Mouse (Mus musculus): ENCODE measurements around the gene Slc7a5. TPM values are rescaled to one million over a fixed set of nuclear protein-coding genes. Genes with fewer than 3 reads are reported as not detected.

Gene Slc7a5
- polyA plus RNA-seq, 2 experiments, result 27.8 to 34.6 TPM

DNA sequence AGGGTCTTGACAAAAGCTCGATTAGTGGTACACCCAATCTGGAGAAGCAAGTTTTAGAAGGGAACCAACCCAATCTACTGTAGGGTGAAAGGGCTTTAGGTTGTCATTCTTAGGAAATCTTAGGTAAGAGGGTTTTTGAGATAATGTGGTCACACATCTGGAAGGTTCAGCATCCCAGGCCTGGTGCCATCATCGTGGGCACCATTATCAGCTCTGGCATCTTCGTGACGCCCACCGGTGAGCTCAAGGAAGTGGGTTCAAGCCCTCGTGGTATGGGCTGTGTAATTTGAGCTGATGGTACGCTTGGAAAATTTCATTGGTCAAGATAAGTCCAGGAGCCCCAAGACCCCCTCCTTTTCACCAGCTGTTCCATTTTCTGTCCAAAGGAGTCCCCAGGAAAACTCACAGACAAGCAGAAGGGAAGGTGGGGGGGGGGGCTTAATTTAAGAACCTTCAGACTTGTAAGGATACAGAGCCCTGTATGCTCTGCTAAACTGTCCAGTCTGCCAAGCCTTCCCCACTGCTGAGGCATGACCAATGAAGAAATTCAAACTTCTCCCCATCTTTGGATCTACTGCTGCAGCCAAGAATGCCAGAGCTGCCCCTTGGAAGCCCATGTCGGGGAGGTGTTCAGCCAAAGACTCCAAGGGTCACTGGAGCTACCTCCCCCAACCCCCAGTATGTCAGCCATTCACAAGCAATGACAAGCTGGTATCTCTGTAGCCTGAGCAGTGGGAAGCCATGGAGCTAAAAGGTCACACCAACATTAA is 1.1 kb upstream of the Slc7a5 start:
- no peak overlapping the region for H3K4me3 ChIP-seq (replicated peaks; ENCODE audit: low read length)
- no peaks in the 10 kb centered on the region for H3K9me3 ChIP-seq (ENCODE audit: control insufficient read depth, low read length)
- peaks cover 18% of the 10 kb centered on the region for H3K4me1 ChIP-seq (ENCODE audit: control insufficient read depth, insufficient read depth, low read length)
- no peak overlapping the region for H3K27ac ChIP-seq (replicated peaks; ENCODE audit: low read depth, low read length)
- no peak overlapping the region for H3K9ac ChIP-seq (ENCODE audit: low read depth, low read length, severe bottlenecking)
- no peak for TF ChIP-seq POLR2A (IDR thresholded peaks at IDR 0.05; ENCODE audit: borderline replicate concordance, extremely low read depth, insufficient read depth, insufficient read length)
- 46% methylated on average over 8 of the region's 8 CpGs for WGBS
- no peaks in the 10 kb centered on the region for H3K36me3 ChIP-seq (ENCODE audit: control insufficient read depth, insufficient read depth, low read length)
- H3K27me3 ChIP-seq (ENCODE audit: control insufficient read depth, insufficient read depth, low read length), result no peaks in the 10 kb centered on the region
- no peak overlapping the region for H3K4me2 ChIP-seq (replicated peaks; ENCODE audit: low read depth, low read length, severe bottlenecking)
- no peak for DNase-seq (ENCODE audit: low spot score)
- ATAC-seq (ENCODE audit: low FRiP score, low read depth), result no peak

DNA sequence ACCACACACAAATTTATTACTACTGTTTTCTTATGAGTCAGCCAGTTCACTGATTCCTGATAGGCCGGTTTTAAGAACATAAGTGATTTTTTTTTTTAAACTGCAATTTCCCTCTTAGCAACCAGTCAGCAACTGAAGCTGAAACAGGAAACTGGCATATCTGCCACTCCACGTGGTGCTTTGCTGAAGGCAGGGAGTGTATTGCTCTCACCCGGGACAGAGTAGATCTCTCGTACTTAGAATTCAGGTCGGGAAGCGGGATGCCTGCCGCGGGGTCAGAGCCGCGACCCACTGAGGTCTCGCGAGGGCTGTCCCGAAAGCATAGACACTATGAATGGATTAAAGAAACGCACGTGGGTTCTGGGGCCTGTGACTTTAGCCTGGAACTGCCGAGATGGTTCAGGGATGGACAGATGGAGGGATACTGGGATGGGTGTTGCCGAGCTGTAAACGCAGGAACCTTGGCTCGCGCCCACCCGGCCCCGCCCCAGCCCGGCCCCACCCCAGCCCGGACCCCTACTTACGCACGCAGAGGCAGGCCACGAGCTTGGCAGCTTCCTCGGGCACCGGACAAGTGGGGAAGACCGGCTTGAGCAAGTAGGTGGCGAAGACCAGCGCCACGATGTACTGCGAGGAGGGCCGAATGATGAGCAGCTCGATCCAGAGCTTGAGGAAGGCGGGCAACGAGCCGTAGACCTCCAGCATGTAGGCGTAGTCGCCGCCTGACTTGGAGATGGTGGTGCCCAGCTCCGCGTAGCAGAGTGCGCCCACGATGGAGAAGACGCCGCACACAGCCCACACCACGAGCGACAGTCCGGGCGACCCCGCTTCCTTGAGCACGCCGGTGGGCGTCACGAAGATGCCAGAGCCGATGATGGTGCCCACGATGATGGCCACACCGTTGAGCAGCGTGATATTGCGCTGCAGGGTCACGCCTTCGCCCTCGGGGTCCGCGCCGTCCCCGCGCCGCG is 667 bp downstream of the Slc7a5 start:
- TF ChIP-seq POLR2A (IDR thresholded peaks at IDR 0.05; ENCODE audit: borderline replicate concordance, extremely low read depth, insufficient read depth, insufficient read length), result no peak
- Histone ChIP-seq H3K27me3 (ENCODE audit: control insufficient read depth, insufficient read depth, low read length) (no peaks in the 10 kb centered on the region), H3K27ac (replicated peaks; ENCODE audit: low read depth, low read length) (0 out of 2 replicates have a peak overlapping the region, but pooled peaks have one; percentile 13), H3K4me1 (ENCODE audit: control insufficient read depth, insufficient read depth, low read length) (peaks cover 18% of the 10 kb centered on the region), H3K36me3 (ENCODE audit: control insufficient read depth, insufficient read depth, low read length) (no peaks in the 10 kb centered on the region), H3K4me2 (replicated peaks; ENCODE audit: low read depth, low read length, severe bottlenecking) (peak overlapping the region; percentile 98), H3K4me3 (replicated peaks; ENCODE audit: low read length) (peak overlapping the region; percentile 77), H3K9me3 (ENCODE audit: control insufficient read depth, low read length) (no peaks in the 10 kb centered on the region), H3K9ac (ENCODE audit: low read depth, low read length, severe bottlenecking) (peak overlapping the region; percentile 62)
- ATAC-seq (ENCODE audit: low FRiP score, low read depth), result peak; percentile 16; the same call in 1 of the 2 replicates
- peak; percentile 37 for DNase-seq (ENCODE audit: low spot score)
- under 1% methylated on average over 55 of the region's 72 CpGs for WGBS

DNA sequence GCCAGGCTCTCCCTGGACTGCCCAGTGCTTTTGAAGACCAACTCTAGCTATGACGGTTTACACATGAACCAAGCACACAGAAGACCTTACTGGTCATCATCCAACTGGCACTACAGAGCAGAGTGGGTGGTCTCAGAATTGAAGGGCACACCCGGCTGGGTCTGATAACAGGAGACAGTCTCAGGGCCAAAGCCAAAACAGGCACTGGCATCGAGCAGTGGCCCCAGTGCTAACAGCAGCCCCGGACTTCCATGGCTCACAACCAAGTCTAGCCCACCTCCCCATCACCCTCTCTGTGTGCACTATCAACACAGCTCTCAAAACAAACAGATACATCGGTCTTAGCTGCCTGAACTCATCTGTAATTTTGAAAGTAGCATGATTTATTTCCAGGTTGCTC is 1.6 kb downstream of the Slc7a5 start:
- WGBS, result 38% methylated on average over 5 of the region's 5 CpGs
- Histone ChIP-seq H3K27me3 (ENCODE audit: control insufficient read depth, insufficient read depth, low read length) (no peaks in the 10 kb centered on the region), H3K27ac (replicated peaks; ENCODE audit: low read depth, low read length) (no peak overlapping the region), H3K4me1 (ENCODE audit: control insufficient read depth, insufficient read depth, low read length) (peaks cover 18% of the 10 kb centered on the region), H3K9ac (ENCODE audit: low read depth, low read length, severe bottlenecking) (peak overlapping the region; percentile 62; the same call in 1 of the 2 replicates), H3K9me3 (ENCODE audit: control insufficient read depth, low read length) (no peaks in the 10 kb centered on the region), H3K4me2 (replicated peaks; ENCODE audit: low read depth, low read length, severe bottlenecking) (peak overlapping the region; percentile 98), H3K4me3 (replicated peaks; ENCODE audit: low read length) (peak overlapping the region; percentile 77), H3K36me3 (ENCODE audit: control insufficient read depth, insufficient read depth, low read length) (no peaks in the 10 kb centered on the region)
- no peak for ATAC-seq (ENCODE audit: low FRiP score, low read depth)
- no peak for TF ChIP-seq POLR2A (IDR thresholded peaks at IDR 0.05; ENCODE audit: borderline replicate concordance, extremely low read depth, insufficient read depth, insufficient read length)
- DNase-seq (ENCODE audit: low spot score), result no peak

DNA sequence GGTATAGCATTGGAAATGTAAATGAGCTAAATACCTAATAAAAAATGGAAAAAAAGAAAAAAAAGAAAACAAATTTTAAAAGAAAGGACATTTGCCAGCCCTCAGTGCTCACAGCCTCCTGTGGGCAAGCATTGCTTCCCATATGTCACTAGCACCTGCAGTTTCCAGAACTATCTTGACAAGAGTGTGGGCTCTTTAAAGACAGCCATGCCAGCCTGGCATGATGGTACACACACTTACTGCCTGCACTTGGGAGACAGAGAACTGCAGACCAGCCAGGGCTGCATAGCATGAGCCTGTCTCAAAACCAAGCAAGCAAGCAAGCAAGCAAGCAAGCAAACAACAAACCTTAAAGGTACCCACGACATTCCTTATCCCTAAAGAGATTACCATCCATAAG is 2.1 kb downstream of the Slc7a5 start:
- WGBS, result 75% methylated on average over 1 of the region's 1 CpGs
- Histone ChIP-seq H3K4me2 (replicated peaks; ENCODE audit: low read depth, low read length, severe bottlenecking) (peak overlapping the region; percentile 98), H3K36me3 (ENCODE audit: control insufficient read depth, insufficient read depth, low read length) (no peaks in the 10 kb centered on the region), H3K9me3 (ENCODE audit: control insufficient read depth, low read length) (no peaks in the 10 kb centered on the region), H3K4me1 (ENCODE audit: control insufficient read depth, insufficient read depth, low read length) (peaks cover 18% of the 10 kb centered on the region), H3K27me3 (ENCODE audit: control insufficient read depth, insufficient read depth, low read length) (no peaks in the 10 kb centered on the region), H3K4me3 (replicated peaks; ENCODE audit: low read length) (peak overlapping the region; percentile 77; the same call in 1 of the 2 replicates), H3K27ac (replicated peaks; ENCODE audit: low read depth, low read length) (no peak overlapping the region), H3K9ac (ENCODE audit: low read depth, low read length, severe bottlenecking) (no peak overlapping the region)
- ATAC-seq (ENCODE audit: low FRiP score, low read depth) (no peak), DNase-seq (ENCODE audit: low spot score) (no peak)
- no peak for TF ChIP-seq POLR2A (IDR thresholded peaks at IDR 0.05; ENCODE audit: borderline replicate concordance, extremely low read depth, insufficient read depth, insufficient read length)

DNA sequence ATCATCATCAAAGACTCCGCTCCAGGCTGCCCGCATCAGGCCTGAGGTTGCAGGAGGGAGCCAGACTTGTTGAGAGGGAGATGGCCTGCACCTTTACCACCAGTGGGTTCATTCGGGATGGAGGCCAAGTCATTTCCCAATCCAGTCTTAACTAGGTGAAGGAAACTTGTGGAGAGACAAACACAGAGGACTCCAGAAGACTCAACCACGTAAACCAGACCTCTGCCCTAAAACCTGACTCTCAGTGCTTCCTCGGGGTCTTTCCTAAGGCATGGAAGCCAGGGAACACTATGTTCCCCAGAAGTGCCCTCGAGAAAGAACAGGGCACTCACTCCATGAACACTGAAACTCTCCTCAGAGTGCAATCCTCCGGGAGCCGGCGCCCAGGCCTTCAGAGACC is 2.5 kb downstream of the Slc7a5 start:
- Histone ChIP-seq H3K4me1 (ENCODE audit: control insufficient read depth, insufficient read depth, low read length) (peaks cover 18% of the 10 kb centered on the region), H3K27me3 (ENCODE audit: control insufficient read depth, insufficient read depth, low read length) (no peaks in the 10 kb centered on the region), H3K4me3 (replicated peaks; ENCODE audit: low read length) (no peak overlapping the region), H3K27ac (replicated peaks; ENCODE audit: low read depth, low read length) (no peak overlapping the region), H3K36me3 (ENCODE audit: control insufficient read depth, insufficient read depth, low read length) (no peaks in the 10 kb centered on the region), H3K9me3 (ENCODE audit: control insufficient read depth, low read length) (no peaks in the 10 kb centered on the region), H3K4me2 (replicated peaks; ENCODE audit: low read depth, low read length, severe bottlenecking) (peak overlapping the region; percentile 98; the same call in 1 of the 2 replicates), H3K9ac (ENCODE audit: low read depth, low read length, severe bottlenecking) (0 out of 2 replicates have a peak overlapping the region, but pooled peaks have one; percentile 1)
- DNase-seq (ENCODE audit: low spot score), result no peak
- no peak for ATAC-seq (ENCODE audit: low FRiP score, low read depth)
- no peak for TF ChIP-seq POLR2A (IDR thresholded peaks at IDR 0.05; ENCODE audit: borderline replicate concordance, extremely low read depth, insufficient read depth, insufficient read length)
- WGBS, result 81% methylated on average over 9 of the region's 9 CpGs
